Mouse (Mus musculus) lung, postnatal 0 days (tissue): ENCODE results near the gene Gm8922. TPM values are rescaled to one million over a fixed set of nuclear protein-coding genes. Genes with fewer than 3 reads are reported as not detected.
"Not testable (repeated sequence)": the region's sequence is repeated elsewhere in the genome, so short reads cannot be mapped to it uniquely, and the experiment has no call there.

Source experiments
- ATAC-seq: fragments of 200-750 bp; cut with Nextera tagmentation; 2 replicates; pipeline ENCODE4 v1.8.0; 2017; ENCODE audit warnings: moderate library complexity
- DNase-seq: peaks from one replicate; pipeline ENCODE4 v3.0.0-alpha.2; 2016; ENCODE audit warnings: low spot score
- H3K27ac ChIP-seq: fragments of 300-500 bp; sonication (generic); 2 replicates; pipeline ENCODE4 v1.5.1; 2014; ENCODE audit warnings: antibody characterized with exemption, mild to moderate bottlenecking, low read length, mixed read lengths
- H3K27me3 ChIP-seq: fragments of 300-500 bp; sonication (generic); replicated peaks from 2 replicates; pipeline ENCODE4 v1.6.1; 2014; ENCODE audit warnings: low read length, mixed read lengths; ENCODE audit not compliant: insufficient read depth
- H3K36me3 ChIP-seq: fragments of 300-500 bp; sonication (generic); 2 replicates; pipeline ENCODE4 v1.6.1; 2014; ENCODE audit warnings: low read length, mixed read lengths; ENCODE audit not compliant: insufficient read depth
- H3K4me1 ChIP-seq: fragments of 300-500 bp; sonication (generic); 2 replicates; pipeline ENCODE4 v1.6.1; 2014; ENCODE audit warnings: antibody characterized with exemption, low read depth, low read length, mixed read lengths; ENCODE audit not compliant: insufficient read depth
- H3K4me2 ChIP-seq: fragments of 300-500 bp; sonication (generic); replicated peaks from 2 replicates; pipeline ENCODE4 v1.6.1; 2014; ENCODE audit warnings: low read depth, mild to moderate bottlenecking, low read length, moderate library complexity, mixed read lengths
- H3K4me3 ChIP-seq: fragments of 300-500 bp; sonication (generic); 2 replicates; pipeline ENCODE4 v1.5.1; 2014; ENCODE audit warnings: low read depth, low read length
- H3K9ac ChIP-seq: fragments of 300-500 bp; sonication (generic); replicated peaks from 2 replicates; pipeline ENCODE4 v1.6.1; 2014; ENCODE audit warnings: low read depth, mild to moderate bottlenecking
- H3K9me3 ChIP-seq: fragments of 300-500 bp; sonication (generic); 2 replicates; pipeline ENCODE4 v1.6.1; 2016; ENCODE audit warnings: low read length, mixed read lengths
- WGBS: fragments of 180-500 bp; shearing (Covaris S2); extraction: QIAGEN DNeasy Blood & Tissue Kit; methylation state at CpG from one replicate; pipeline ENCODE4 v1.1.7; 2014; 5-methylcytosine and 5-hydroxymethylcytosine counted together
- polyA plus RNA-seq: library from polyadenylated mRNA; unstranded; fragments of >200 nt; fragmentation: Nextera tagmentation; extraction: Ambion mirVana; gene quantifications from 2 replicates; pipeline ENCODE4 v1.2.1, GENCODE M21; 2015

Gene Gm8922
- not detected in 2 replicates for polyA plus RNA-seq

- H3K27me3 ChIP-seq, H3K36me3 ChIP-seq, H3K9me3 ChIP-seq, H3K4me1 ChIP-seq, ATAC-seq, H3K4me2 ChIP-seq, H3K27ac ChIP-seq, H3K9ac ChIP-seq, H3K4me3 ChIP-seq, DNase-seq: not testable (repeated sequence)
- no CpG with 5 or more reads among the region's 2 CpGs for WGBS
Observed at GRCm38 (mm10) chr5:11681659-11682058, at the start of gene Gm8922. Gm8922 (plus strand) TSS chr5:11681959.

Other genes starting within 250 kb of the Gm8922 start
- not detected in 2 replicates for gene Gm8906, start 179.3 kb upstream of the Gm8922 start, polyA plus RNA-seq
- gene Gm6460, start 87.0 kb upstream of the Gm8922 start, polyA plus RNA-seq: not detected in 2 replicates
- gene Gm8926, start 88.6 kb downstream of the Gm8922 start, polyA plus RNA-seq: not detected in 2 replicates
- not detected in 2 replicates for gene Gm6465, start 163.6 kb downstream of the Gm8922 start, polyA plus RNA-seq
- not detected in 2 replicates for gene 4933402N22Rik, start 236.1 kb downstream of the Gm8922 start, polyA plus RNA-seq